Mouse (Mus musculus) ES-E14 (cell line): ENCODE measurements around the gene BC107364. TPM values are rescaled to one million over a fixed set of nuclear protein-coding genes. Genes with fewer than 3 reads are reported as not detected.
"Not testable (repeated sequence)": the region's sequence is repeated elsewhere in the genome, so short reads cannot be mapped to it uniquely, and the experiment has no call there.

Experiments
- DNase-seq: peaks from one replicate; pipeline ENCODE4 v3.0.0-alpha.2; 2013; ENCODE audit warnings: low read depth, low spot score
- H3K27ac ChIP-seq: 2 replicates; pipeline ENCODE4 v1.5.1; 2012; ENCODE audit warnings: low read depth, mild to moderate bottlenecking, low read length, moderate library complexity, mixed read lengths; ENCODE audit not compliant: poor library complexity, insufficient read depth, severe bottlenecking
- H3K36me3 ChIP-seq: 2 replicates; pipeline ENCODE4 v1.6.1; 2012; ENCODE audit warnings: mild to moderate bottlenecking, low read length, moderate library complexity, mixed read lengths; ENCODE audit not compliant: control insufficient read depth, poor library complexity, insufficient read depth, severe bottlenecking
- H3K4me1 ChIP-seq, 2 experiments: fragments of 150-350 bp in 1 of 2; sonication (generic) in 1 of 2; 2 replicates each; pipeline ENCODE4 v1.6.1; 2012; ENCODE audit warnings: low read length in 2 of 2, mild to moderate bottlenecking in 1 of 2, mixed read lengths in 1 of 2; ENCODE audit not compliant: control insufficient read depth in 2 of 2, insufficient read depth in 2 of 2, poor library complexity in 1 of 2
- H3K4me3 ChIP-seq, 2 experiments: fragments of 150-350 bp in 1 of 2; sonication (generic) in 1 of 2; 2 replicates each; pipeline ENCODE4 v1.5.1; 2012; ENCODE audit warnings: low read length in 2 of 2, low read depth in 1 of 2, mild to moderate bottlenecking in 1 of 2, mixed read lengths in 1 of 2; ENCODE audit not compliant: insufficient read depth in 1 of 2, poor library complexity in 1 of 2, severe bottlenecking in 1 of 2
- H3K9ac ChIP-seq: 2 replicates; pipeline ENCODE4 v1.6.1; 2012; ENCODE audit warnings: low read depth, mild to moderate bottlenecking, low read length, mixed read lengths; ENCODE audit not compliant: poor library complexity, insufficient read depth, severe bottlenecking
- H3K9me3 ChIP-seq: fragments of 150-350 bp; sonication (generic); 2 replicates; pipeline ENCODE4 v1.6.1; 2012; ENCODE audit warnings: low read depth, mild to moderate bottlenecking, low read length; ENCODE audit not compliant: control insufficient read depth, insufficient read depth
- CHD2 ChIP-seq: IDR thresholded peaks from 2 replicates; pipeline ENCODE4 v1.6.1; 2014; ENCODE audit warnings: mild to moderate bottlenecking, low read depth, low read length, inconsistent platforms
- HCFC1 ChIP-seq: IDR thresholded peaks from 2 replicates; pipeline ENCODE4 v1.6.1; 2012; ENCODE audit warnings: low read length, inconsistent platforms, borderline replicate concordance; ENCODE audit not compliant: insufficient read depth
- MAFK ChIP-seq: IDR thresholded peaks from 2 replicates; pipeline ENCODE4 v1.6.1; 2014; ENCODE audit warnings: mild to moderate bottlenecking, low read depth, low read length, inconsistent platforms; ENCODE audit not compliant: insufficient read depth
- ZC3H11A ChIP-seq: IDR thresholded peaks from 2 replicates; pipeline ENCODE4 v1.6.1; 2012; ENCODE audit warnings: low read depth, mild to moderate bottlenecking, inconsistent platforms, low read length, borderline replicate concordance
- ZNF384 ChIP-seq: IDR thresholded peaks from 2 replicates; pipeline ENCODE4 v1.6.1; 2012; ENCODE audit warnings: low read depth, low read length, inconsistent platforms
- in situ Hi-C, 2 experiments: fragments of 600-800 bp; cut with MboI; formaldehyde crosslinking; loops; one replicate each; pipeline ENCODE4 v1.15.1; 2025; ENCODE audit warnings: low sequenced_read_pairs in 2 of 2, inconsistent platforms in 1 of 2; ENCODE audit not compliant: unreplicated experiment in 2 of 2
- total RNA-seq: library from RNA; depleted of rRNA; stranded (reverse); fragments of 300-350 nt; gene quantifications from 2 replicates; pipeline ENCODE4 v1.2.3, GENCODE M21; 2012

Gene BC107364
- total RNA-seq, 1 experiment, result not detected

- Histone ChIP-seq H3K36me3 (no peaks in the 10 kb centered on the region), H3K9ac (peak overlapping the region; percentile 92; the same call in 1 of the 2 replicates), H3K4me3 (peak overlapping the region; percentile 72 to 74), H3K9me3 (no peaks in the 10 kb centered on the region), H3K4me1 (peaks cover 0 to 12% of the 10 kb centered on the region in 2 experiments; a peak in 2 of 4 replicates), H3K27ac (peak overlapping the region; percentile 16; the same call in 1 of the 2 replicates)
- TF ChIP-seq ZC3H11A (no peak), HCFC1 (no peak), CHD2 (no peak), MAFK (no peak), ZNF384 (no peak)
- in situ Hi-C loops, result loop anchor here in 1 of 2 experiments (25.0 kb wide), 1 partner anchor 326 kb away; no protein-coding TSS in a partner anchor
- DNase-seq, result no peak
Observed at GRCm38 (mm10) chr3:96413581-96414125, 38.5 kb downstream of the BC107364 start.

GRCm38 (mm10) chr3:96411821-96412220, 40.3 kb downstream of the BC107364 start:
- no peak overlapping the region for H3K4me3 ChIP-seq
- no peak for DNase-seq
- no peak overlapping the region for H3K9ac ChIP-seq
- in situ Hi-C loops, result loop anchor here in 1 of 2 experiments (25.0 kb wide), 1 partner anchor 325 kb away; no protein-coding TSS in a partner anchor
- H3K4me1 ChIP-seq, result peaks cover 0 to 9% of the 10 kb centered on the region in 2 experiments; a peak in 2 of 4 replicates
- H3K36me3 ChIP-seq, result no peaks in the 10 kb centered on the region
- no peak overlapping the region for H3K27ac ChIP-seq
- no peaks in the 10 kb centered on the region for H3K9me3 ChIP-seq
- no peak for TF ChIP-seq MAFK
- no peak for TF ChIP-seq CHD2
- TF ChIP-seq ZNF384, result no peak
- TF ChIP-seq ZC3H11A, result no peak
- TF ChIP-seq HCFC1, result no peak

GRCm38 (mm10) chr3:96410966-96411365, 41.1 kb downstream of the BC107364 start:
- Histone ChIP-seq H3K9me3 (no peaks in the 10 kb centered on the region), H3K9ac (no peak overlapping the region), H3K27ac (no peak overlapping the region), H3K36me3 (no peaks in the 10 kb centered on the region), H3K4me1 (peaks cover 0 to 7% of the 10 kb centered on the region in 2 experiments; a peak in 2 of 4 replicates), H3K4me3 (no peak overlapping the region)
- no peak for TF ChIP-seq MAFK
- TF ChIP-seq ZNF384, result no peak
- no peak for DNase-seq
- in situ Hi-C loops, result loop anchor here in 1 of 2 experiments (25.0 kb wide), 1 partner anchor 324 kb away; no protein-coding TSS in a partner anchor

DNA sequence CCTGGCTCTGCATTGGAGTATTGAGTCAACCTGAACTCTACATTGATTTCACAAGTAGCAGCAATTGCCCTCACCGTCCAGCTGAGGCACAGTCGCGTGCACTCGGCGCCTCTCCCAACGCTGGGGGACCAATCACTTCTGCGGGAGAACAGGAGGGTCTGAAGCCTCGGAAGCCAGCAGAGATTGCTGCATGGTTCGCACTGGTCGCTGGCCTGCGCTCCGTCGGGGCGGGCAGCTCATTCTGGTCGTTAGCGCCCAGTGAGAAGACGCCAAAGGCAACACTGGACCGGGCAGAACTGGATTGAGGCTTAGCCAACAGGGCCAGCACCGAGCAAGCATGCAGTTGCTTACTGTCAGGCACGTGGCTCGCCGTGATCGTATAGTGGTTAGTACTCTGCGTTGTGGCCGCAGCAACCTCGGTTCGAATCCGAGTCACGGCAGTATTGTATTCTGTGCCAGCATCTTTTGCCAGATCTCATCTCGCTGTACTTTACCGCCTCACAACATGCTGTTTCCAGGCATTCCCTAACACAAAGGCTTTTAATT, 42.3 kb downstream of the BC107364 start:
- Histone ChIP-seq H3K9me3 (no peaks in the 10 kb centered on the region), H3K9ac (peak overlapping the region; percentile 1; the same call in 1 of the 2 replicates), H3K27ac (no peak overlapping the region), H3K4me1 (peaks cover 0 to 4% of the 10 kb centered on the region in 2 experiments; a peak in 1 of 4 replicates), H3K36me3 (no peaks in the 10 kb centered on the region), H3K4me3 (peak overlapping the region; percentile 3 to 17)
- in situ Hi-C loops, result loop anchor here in 1 of 2 experiments (25.0 kb wide), 1 partner anchor 322 kb away; no protein-coding TSS in a partner anchor
- peak; percentile 60 for DNase-seq
- TF ChIP-seq MAFK (no peak), CHD2 (peak; percentile 81), ZNF384 (no peak), HCFC1 (no peak), ZC3H11A (no peak)

DNA sequence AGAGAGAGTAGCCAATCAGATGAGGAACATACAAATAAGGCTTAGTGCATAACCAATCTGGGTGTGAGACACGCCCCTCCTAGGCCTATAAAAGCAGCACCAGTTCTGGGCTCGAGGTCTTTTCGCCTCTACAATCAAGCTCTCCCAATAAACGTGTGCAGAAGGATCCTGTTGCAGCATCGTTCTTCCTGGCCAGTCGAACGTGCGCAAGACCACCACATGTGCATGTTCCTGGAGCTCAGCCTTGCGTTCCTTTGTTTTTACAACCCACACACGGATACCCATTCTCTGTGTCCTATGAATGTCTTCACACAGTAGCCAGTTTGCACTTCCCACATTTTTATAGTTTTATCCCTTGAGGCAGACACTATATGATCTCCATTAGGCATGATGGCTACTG, 44.0 kb downstream of the BC107364 start:
- not testable (repeated sequence) for H3K4me3 ChIP-seq, H3K36me3 ChIP-seq, H3K27ac ChIP-seq, H3K4me1 ChIP-seq, H3K9ac ChIP-seq, H3K9me3 ChIP-seq, DNase-seq
- in situ Hi-C loops, result loop anchor here in 1 of 2 experiments (25.0 kb wide), 1 partner anchor 321 kb away; no protein-coding TSS in a partner anchor
